Mouse (Mus musculus) heart, postnatal 36 days (tissue): ENCODE data around the gene Cd27. TPM values are rescaled to one million over a fixed set of nuclear protein-coding genes. Genes with fewer than 3 reads are reported as not detected.
"Not testable (repeated sequence)": the region's sequence is repeated elsewhere in the genome, so short reads cannot be mapped to it uniquely, and the experiment has no call there.

Source experiments
- DNase-seq, 2 experiments: peaks; one replicate each; pipeline ENCODE4 v3.0.0; 2021 to 2022
- intact Hi-C: fragments of 180-260 bp; cut with DNase I; formaldehyde crosslinking; loops from one replicate; pipeline ENCODE4 v1.15.1; 2025
- total RNA-seq, 2 experiments: library from RNA; stranded (reverse); gene quantifications; 2 replicates each; pipeline ENCODE4 v1.2.3; 2021

Gene Cd27
- total RNA-seq, result under 1 TPM in 1 of 2 experiments, not detected in 1; 0.49 TPM

GRCm38 (mm10) chr6:125236782-125237181 is at the start of gene Cd27:
Cd27 (minus strand) TSS chr6:125237010.
- DNase-seq, result no peak
- intact Hi-C loops, result no loop called here

- intact Hi-C loops, result no loop called here
- DNase-seq, result no peak
Observed at GRCm38 (mm10) chr6:125285890-125286289, 49.1 kb upstream of the Cd27 start, which contains the start of gene Tuba3a. Tuba3a (minus strand) TSS chr6:125286042.

- no peak for DNase-seq
- intact Hi-C loops, result no loop called here
Observed at GRCm38 (mm10) chr6:125284751-125285150, 47.9 kb upstream of the Cd27 start.

- intact Hi-C loops, result no loop called here
- DNase-seq, result no peak
Observed at GRCm38 (mm10) chr6:125284250-125284649, 47.4 kb upstream of the Cd27 start.

- DNase-seq, intact Hi-C loops: not testable (repeated sequence)
Observed at GRCm38 (mm10) chr6:125282721-125283120, 45.9 kb upstream of the Cd27 start.

- no peak for DNase-seq
- intact Hi-C loops, result loop anchor here (5.0 kb wide), 1 partner anchor 48 kb away; no protein-coding TSS in a partner anchor
Observed at GRCm38 (mm10) chr6:125279729-125280128, 42.9 kb upstream of the Cd27 start.

- intact Hi-C loops, result loop anchor here (1.0 to 5.0 kb wide), 5 partner anchors 52 to 327 kb away; partner anchors contain the start of gene Iffo1
Observed at GRCm38 (mm10) chr6:125274841-125275563, 38.2 kb upstream of the Cd27 start.

GRCm38 (mm10) chr6:125272228-125272785 is 35.5 kb upstream of the Cd27 start:
- DNase-seq, result no peak
- intact Hi-C loops, result loop anchor here (5.0 kb wide), 3 partner anchors 110 to 330 kb away; partner anchors contain the start of gene Iffo1

More at GRCm38 (mm10) chr6:125274841-125275563, 38.2 kb upstream of the Cd27 start:
- DNase-seq, result peak; percentile 35 to 49

- intact Hi-C loops, result loop anchor here (1.0 to 5.0 kb wide), 5 partner anchors 52 to 331 kb away; partner anchors contain the start of gene Iffo1
- DNase-seq, result peak; percentile 90 to 91
Observed at GRCm38 (mm10) chr6:125271455-125272227, 34.8 kb upstream of the Cd27 start.

- intact Hi-C loops, result no loop called here
- DNase-seq, result no peak
Observed at GRCm38 (mm10) chr6:125268799-125269198, 32.0 kb upstream of the Cd27 start.

- DNase-seq, result no peak
- intact Hi-C loops, result no loop called here
Observed at GRCm38 (mm10) chr6:125267469-125267868, 30.7 kb upstream of the Cd27 start.

- DNase-seq, intact Hi-C loops: not testable (repeated sequence)
Observed at GRCm38 (mm10) chr6:125266600-125266999, 29.8 kb upstream of the Cd27 start.

- no peak for DNase-seq
- intact Hi-C loops, result no loop called here
Observed at GRCm38 (mm10) chr6:125266091-125266490, 29.3 kb upstream of the Cd27 start.

GRCm38 (mm10) chr6:125265239-125265638 is 28.4 kb upstream of the Cd27 start:
- intact Hi-C loops, result no loop called here
- DNase-seq, result no peak

- intact Hi-C loops, result no loop called here
- DNase-seq, result no peak
Observed at GRCm38 (mm10) chr6:125264219-125264618, 27.4 kb upstream of the Cd27 start.

- intact Hi-C loops, result no loop called here
Observed at GRCm38 (mm10) chr6:125260006-125260555, 23.3 kb upstream of the Cd27 start.

GRCm38 (mm10) chr6:125256222-125256966 is 19.6 kb upstream of the Cd27 start:
- peak; percentile 36 to 45 for DNase-seq
- intact Hi-C loops, result no loop called here

More at GRCm38 (mm10) chr6:125260006-125260555, 23.3 kb upstream of the Cd27 start:
- DNase-seq, result no peak

- intact Hi-C loops, result no loop called here
- no peak for DNase-seq
Observed at GRCm38 (mm10) chr6:125255516-125256044, 18.8 kb upstream of the Cd27 start.

GRCm38 (mm10) chr6:125253863-125254715 is 17.3 kb upstream of the Cd27 start:
- intact Hi-C loops, result no loop called here
- no peak for DNase-seq
